Mouse (Mus musculus) left cerebral cortex, postnatal 36 days (tissue): ENCODE data around the gene Igfbp6. TPM values are rescaled to one million over a fixed set of nuclear protein-coding genes. Genes with fewer than 3 reads are reported as not detected.

Source experiments
- DNase-seq, 2 experiments: peaks; one replicate each; pipeline ENCODE4 v3.0.0; 2021 to 2022; ENCODE audit warnings: low spot score in 2 of 2, mixed read lengths in 1 of 2
- intact Hi-C: fragments of 180-260 bp; cut with DNase I; formaldehyde crosslinking; loops from one replicate; pipeline ENCODE4 v1.15.1; 2025
- total RNA-seq, 2 experiments: library from RNA; stranded (reverse); gene quantifications; 2 replicates each; pipeline ENCODE4 v1.2.3; 2021

Gene Igfbp6
- total RNA-seq, 2 experiments from 2014 or later = 39.5 to 57.1 TPM

GRCm38 (mm10) chr15:102195373-102195772 lies 51.2 kb downstream of the Igfbp6 start:
- intact Hi-C loops = no loop called here
- no peak for DNase-seq

- intact Hi-C loops = no loop called here
- no peak for DNase-seq
These were observed 54.7 kb downstream of the Igfbp6 start for GRCm38 (mm10) chr15:102198841-102199240.

Other genes starting within 250 kb of the Igfbp6 start
- not detected for gene Krt4, start 219.6 kb upstream of the Igfbp6 start, total RNA-seq
- not detected for gene Krt79, start 204.0 kb upstream of the Igfbp6 start, total RNA-seq
- not detected for gene Krt78, start 190.1 kb upstream of the Igfbp6 start, total RNA-seq
- gene Krt8, start 139.9 kb upstream of the Igfbp6 start, total RNA-seq = not detected
- gene Krt18, start 116.2 kb upstream of the Igfbp6 start, total RNA-seq = under 1 TPM in 1 of 2 experiments, not detected in 1; 0.22 TPM
- gene Eif4b, start 70.6 kb upstream of the Igfbp6 start, total RNA-seq = 100 to 1,000 TPM; 157 to 165 TPM
- 10 to 100 TPM; 17.2 to 28.6 TPM for gene Tns2, start 43.9 kb upstream of the Igfbp6 start, total RNA-seq
- gene Spryd3, start 8.1 kb upstream of the Igfbp6 start, total RNA-seq = 100 to 1,000 TPM; 140 to 160 TPM
- under 1 TPM in 1 of 2 experiments, not detected in 1; 0.23 TPM for gene Soat2, start 6.2 kb downstream of the Igfbp6 start, total RNA-seq
- gene Zfp740, start 58.9 kb downstream of the Igfbp6 start, total RNA-seq = 10 to 100 TPM; 61.0 to 64.0 TPM
- gene Csad, start 60.4 kb downstream of the Igfbp6 start, total RNA-seq = 10 to 100 TPM; 23.9 to 29.4 TPM
- 1 to 10 TPM; 1.1 to 1.5 TPM for gene Itgb7, start 87.6 kb downstream of the Igfbp6 start, total RNA-seq
- 10 to 100 TPM; 13.1 to 13.9 TPM for gene Rarg, start 113.2 kb downstream of the Igfbp6 start, total RNA-seq
- not detected for gene Gm9918, start 126.2 kb downstream of the Igfbp6 start, total RNA-seq
- gene Mfsd5, start 135.1 kb downstream of the Igfbp6 start, total RNA-seq = 10 to 100 TPM; 40.9 to 43.9 TPM
- gene Espl1, start 151.9 kb downstream of the Igfbp6 start, total RNA-seq = 1 to 10 TPM; 1.1 TPM
- gene Pfdn5, start 181.8 kb downstream of the Igfbp6 start, total RNA-seq = 100 to 1,000 TPM; 374 to 425 TPM
- 10 to 100 TPM; 45.8 to 69.3 TPM for gene Myg1, start 187.3 kb downstream of the Igfbp6 start, total RNA-seq
- 10 to 100 TPM; 17.2 to 17.7 TPM for gene Aaas, start 206.4 kb downstream of the Igfbp6 start, total RNA-seq
- under 1 TPM; 0.79 to 1.00 TPM for gene Sp7, start 222.8 kb downstream of the Igfbp6 start, total RNA-seq